Mouse (Mus musculus) lung, embryonic 14.5 days (tissue): ENCODE data around the gene Wnt8b. TPM values are rescaled to one million over a fixed set of nuclear protein-coding genes. Genes with fewer than 3 reads are reported as not detected.

Experiments used
- ATAC-seq: fragments of 200-750 bp; cut with Nextera tagmentation; 2 replicates; pipeline ENCODE4 v1.8.0; 2017; ENCODE audit warnings: mild to moderate bottlenecking, moderate TSS enrichment, moderate library complexity; ENCODE audit not compliant: insufficient read depth
- DNase-seq: peaks from one replicate; pipeline ENCODE4 v3.0.0-alpha.2; 2015
- H3K27ac ChIP-seq: fragments of 300-500 bp; sonication (generic); 2 replicates; pipeline ENCODE4 v1.5.1; 2014; ENCODE audit warnings: low read depth, mild to moderate bottlenecking, moderate library complexity
- H3K27me3 ChIP-seq: fragments of 300-500 bp; sonication (generic); 2 replicates; pipeline ENCODE4 v1.6.1; 2014; ENCODE audit warnings: low read length, control low read depth; ENCODE audit not compliant: insufficient read depth
- H3K36me3 ChIP-seq: fragments of 300-500 bp; sonication (generic); 2 replicates; pipeline ENCODE4 v1.6.1; 2014; ENCODE audit warnings: control low read depth; ENCODE audit not compliant: insufficient read depth
- H3K4me1 ChIP-seq: fragments of 300-500 bp; sonication (generic); 2 replicates; pipeline ENCODE4 v1.6.1; 2014; ENCODE audit warnings: antibody characterized with exemption, control low read depth; ENCODE audit not compliant: insufficient read depth
- H3K4me2 ChIP-seq: fragments of 300-500 bp; sonication (generic); 2 replicates; pipeline ENCODE4 v1.6.1; 2014; ENCODE audit warnings: mild to moderate bottlenecking
- H3K4me3 ChIP-seq: fragments of 300-500 bp; sonication (generic); 2 replicates; pipeline ENCODE4 v1.5.1; 2014; ENCODE audit warnings: low read depth, low read length
- H3K9ac ChIP-seq: fragments of 300-500 bp; sonication (generic); 2 replicates; pipeline ENCODE4 v1.6.1; 2014
- H3K9me3 ChIP-seq: fragments of 300-500 bp; sonication (generic); 2 replicates; pipeline ENCODE4 v1.6.1; 2016; ENCODE audit warnings: low read depth, low read length, control low read depth
- CTCF ChIP-seq: IDR thresholded peaks from 2 replicates; pipeline ENCODE4 v1.5.1; 2016; ENCODE audit warnings: antibody characterized with exemption, low read depth
- WGBS: fragments of 180-500 bp; shearing (Covaris S2); extraction: QIAGEN DNeasy Blood & Tissue Kit; methylation state at CpG from one replicate; pipeline ENCODE4 v1.1.7; 2014; 5-methylcytosine and 5-hydroxymethylcytosine counted together
- polyA plus RNA-seq: library from polyadenylated mRNA; unstranded; fragments of >200 nt; fragmentation: Nextera tagmentation; extraction: Ambion mirVana; gene quantifications from 2 replicates; pipeline ENCODE4 v1.2.1, GENCODE M21; 2014

Wnt8b gene
- polyA plus RNA-seq, 1 experiment from 2014 or later: not detected

GRCm38 (mm10) chr19:44517996-44518768 is 24.9 kb downstream of the Wnt8b start:
- peak; percentile 38 for DNase-seq
- TF ChIP-seq CTCF: peak; percentile 50
- H3K4me1 ChIP-seq: peaks cover 19% of the 10 kb centered on the region

GRCm38 (mm10) chr19:44519152-44519551 is 25.9 kb downstream of the Wnt8b start:
- no peak overlapping the region for H3K4me2 ChIP-seq
- ATAC-seq: peak; percentile 83
- H3K4me3 ChIP-seq: no peak overlapping the region
- 16% methylated on average over 7 of the region's 7 CpGs for WGBS
- H3K4me1 ChIP-seq: peaks cover 16% of the 10 kb centered on the region
- peaks cover 3% of the 10 kb centered on the region for H3K27me3 ChIP-seq
- no peak overlapping the region for H3K9ac ChIP-seq
- no peak overlapping the region for H3K27ac ChIP-seq
- H3K36me3 ChIP-seq: no peaks in the 10 kb centered on the region
- DNase-seq: peak; percentile 91
- H3K9me3 ChIP-seq: no peaks in the 10 kb centered on the region
- peak; percentile 47 for TF ChIP-seq CTCF

More at GRCm38 (mm10) chr19:44517996-44518768, 24.9 kb downstream of the Wnt8b start:
- no peak overlapping the region for H3K27ac ChIP-seq
- H3K36me3 ChIP-seq: no peaks in the 10 kb centered on the region
- no peaks in the 10 kb centered on the region for H3K9me3 ChIP-seq
- no peak overlapping the region for H3K4me2 ChIP-seq
- H3K9ac ChIP-seq: no peak overlapping the region
- ATAC-seq: no peak
- 58% methylated on average over 12 of the region's 12 CpGs for WGBS
- H3K27me3 ChIP-seq: peaks cover 13% of the 10 kb centered on the region
- H3K4me3 ChIP-seq: no peak overlapping the region

- no peak for DNase-seq
- no peak overlapping the region for H3K4me2 ChIP-seq
- no peak overlapping the region for H3K27ac ChIP-seq
- H3K27me3 ChIP-seq: no peaks in the 10 kb centered on the region
- H3K9ac ChIP-seq: no peak overlapping the region
- no peaks in the 10 kb centered on the region for H3K9me3 ChIP-seq
- H3K4me3 ChIP-seq: no peak overlapping the region
- ATAC-seq: no peak
- TF ChIP-seq CTCF: no peak
- no peaks in the 10 kb centered on the region for H3K36me3 ChIP-seq
- WGBS: 60% methylated on average over 9 of the region's 9 CpGs
- no peaks in the 10 kb centered on the region for H3K4me1 ChIP-seq
These were observed 32.4 kb downstream of the Wnt8b start for GRCm38 (mm10) chr19:44525551-44526205.

GRCm38 (mm10) chr19:44530018-44530417 is 36.7 kb downstream of the Wnt8b start:
- Histone ChIP-seq H3K9me3 (no peaks in the 10 kb centered on the region), H3K9ac (no peak overlapping the region), H3K27me3 (no peaks in the 10 kb centered on the region), H3K4me3 (no peak overlapping the region), H3K4me2 (no peak overlapping the region), H3K36me3 (no peaks in the 10 kb centered on the region), H3K27ac (no peak overlapping the region), H3K4me1 (no peaks in the 10 kb centered on the region)
- TF ChIP-seq CTCF: no peak
- WGBS: 57% methylated on average over 6 of the region's 6 CpGs
- DNase-seq (no peak), ATAC-seq (no peak)

GRCm38 (mm10) chr19:44535376-44535775 is 42.1 kb downstream of the Wnt8b start:
- Histone ChIP-seq H3K4me3 (no peak overlapping the region), H3K9ac (no peak overlapping the region), H3K27ac (no peak overlapping the region), H3K4me1 (no peaks in the 10 kb centered on the region), H3K36me3 (no peaks in the 10 kb centered on the region), H3K4me2 (no peak overlapping the region), H3K9me3 (no peaks in the 10 kb centered on the region), H3K27me3 (no peaks in the 10 kb centered on the region)
- DNase-seq: peak; percentile 42
- peak; percentile 69 for TF ChIP-seq CTCF
- WGBS: 21% methylated on average over 3 of the region's 3 CpGs
- no peak for ATAC-seq

- TF ChIP-seq CTCF: no peak
- 0 out of 2 replicates have a peak, but pooled peaks cover 4% of the 10 kb centered on the region for H3K9me3 ChIP-seq
- ATAC-seq: no peak
- no peaks in the 10 kb centered on the region for H3K27me3 ChIP-seq
- no peak overlapping the region for H3K4me3 ChIP-seq
- H3K4me1 ChIP-seq: no peaks in the 10 kb centered on the region
- DNase-seq: no peak
- no peak overlapping the region for H3K4me2 ChIP-seq
- 70% methylated on average over 8 of the region's 8 CpGs for WGBS
- H3K9ac ChIP-seq: no peak overlapping the region
- H3K27ac ChIP-seq: no peak overlapping the region
- H3K36me3 ChIP-seq: no peaks in the 10 kb centered on the region
These were observed 44.1 kb downstream of the Wnt8b start for GRCm38 (mm10) chr19:44537416-44537815.

GRCm38 (mm10) chr19:44542694-44543178 is 49.5 kb downstream of the Wnt8b start:
- no peak overlapping the region for H3K4me2 ChIP-seq
- no peak overlapping the region for H3K4me3 ChIP-seq
- H3K4me1 ChIP-seq: no peaks in the 10 kb centered on the region
- H3K9me3 ChIP-seq: 0 out of 2 replicates have a peak, but pooled peaks cover 4% of the 10 kb centered on the region
- WGBS: 78% methylated on average over 8 of the region's 8 CpGs
- no peaks in the 10 kb centered on the region; the same call in 1 of the 2 replicates for H3K36me3 ChIP-seq
- ATAC-seq (no peak), DNase-seq (no peak)
- TF ChIP-seq CTCF: no peak
- H3K9ac ChIP-seq: no peak overlapping the region
- no peak overlapping the region for H3K27ac ChIP-seq
- H3K27me3 ChIP-seq: peaks cover 6% of the 10 kb centered on the region; the same call in 1 of the 2 replicates
